Mouse (Mus musculus) heart, adult 18-20 months (tissue): ENCODE data around the gene Pax8. TPM values are rescaled to one million over a fixed set of nuclear protein-coding genes. Genes with fewer than 3 reads are reported as not detected.

Experiments
- DNase-seq, 2 experiments: peaks; one replicate each; pipeline ENCODE4 v3.0.0; 2021 to 2022; ENCODE audit warnings: mixed read lengths in 1 of 2
- long read RNA-seq, 2 experiments: library from polyadenylated mRNA; stranded (forward); transcript quantifications; one replicate each; pipeline ENCODE4 v2.0.0; 2021
- total RNA-seq, 2 experiments: library from RNA; stranded (reverse); gene quantifications; 2 replicates each; pipeline ENCODE4 v1.2.3; 2021

Gene Pax8
- not detected for total RNA-seq
- long read RNA-seq, experiment 1, result 0 reads
- long read RNA-seq, experiment 2, result 0 reads

DNA sequence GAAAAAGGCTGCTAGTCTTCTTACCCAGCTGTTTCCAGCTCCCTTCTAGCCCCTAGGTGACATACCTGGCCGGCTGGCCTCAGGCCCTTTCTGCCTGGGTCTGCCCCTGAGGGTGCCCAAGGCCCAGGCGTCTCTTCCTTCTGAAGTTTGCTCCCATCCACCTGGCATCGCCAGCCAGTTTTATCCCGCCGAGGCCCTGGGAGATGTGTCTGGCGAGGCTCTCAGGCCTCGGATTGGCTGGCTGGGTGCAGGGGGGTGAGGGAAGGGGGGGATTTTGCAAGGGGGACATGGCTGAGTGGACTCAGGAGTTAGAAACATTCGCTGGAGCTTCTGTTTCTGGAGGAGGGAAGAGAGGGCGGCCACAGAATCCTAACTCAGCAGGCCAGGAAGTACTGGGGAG, at the start of gene Pax8:
TSS of gene Pax8 (minus strand) at position 180 of the 400 bp plus-strand sequence.
- no peak for DNase-seq

DNA sequence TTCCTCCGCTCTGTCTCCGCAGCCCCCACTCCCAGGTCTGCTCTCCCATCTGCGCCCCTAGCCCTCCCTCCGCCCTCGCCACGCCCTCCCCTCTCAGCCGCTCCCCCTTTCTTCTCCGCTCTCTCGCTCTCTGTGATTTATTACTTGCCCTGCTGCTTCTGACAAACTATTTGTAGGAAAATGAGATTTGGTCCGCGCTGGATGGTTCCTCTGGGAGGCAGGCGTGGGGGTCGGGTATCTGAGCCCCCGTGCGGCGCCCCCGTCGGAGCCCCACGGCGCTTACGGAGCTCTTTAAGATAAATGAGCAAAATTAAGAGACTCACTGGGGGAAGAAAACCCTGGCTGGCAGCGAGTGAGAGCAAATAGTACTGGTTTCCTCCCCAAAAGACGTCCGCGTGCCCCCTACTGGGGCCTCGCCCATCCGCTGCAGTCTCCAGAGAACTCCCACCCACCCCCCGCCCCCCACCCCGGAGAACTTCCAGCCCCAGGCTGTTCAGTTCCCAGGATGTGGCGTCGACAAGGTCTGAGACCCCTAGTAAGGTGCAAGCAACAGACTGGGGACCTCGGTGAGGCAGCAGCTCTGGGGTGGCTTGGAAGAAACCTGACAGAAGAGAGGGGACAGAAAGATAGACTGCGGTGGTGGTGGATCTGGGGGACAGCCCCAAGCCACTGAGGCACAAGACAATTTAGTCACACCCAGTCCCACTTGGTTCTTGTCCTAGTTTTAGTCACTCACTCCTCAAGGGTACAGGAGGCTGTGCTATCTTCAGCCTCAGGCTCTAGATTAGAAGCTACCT, 46.2 kb upstream of the Pax8 start:
- DNase-seq, result peak in 1 of 2 experiments; percentile 2

DNA sequence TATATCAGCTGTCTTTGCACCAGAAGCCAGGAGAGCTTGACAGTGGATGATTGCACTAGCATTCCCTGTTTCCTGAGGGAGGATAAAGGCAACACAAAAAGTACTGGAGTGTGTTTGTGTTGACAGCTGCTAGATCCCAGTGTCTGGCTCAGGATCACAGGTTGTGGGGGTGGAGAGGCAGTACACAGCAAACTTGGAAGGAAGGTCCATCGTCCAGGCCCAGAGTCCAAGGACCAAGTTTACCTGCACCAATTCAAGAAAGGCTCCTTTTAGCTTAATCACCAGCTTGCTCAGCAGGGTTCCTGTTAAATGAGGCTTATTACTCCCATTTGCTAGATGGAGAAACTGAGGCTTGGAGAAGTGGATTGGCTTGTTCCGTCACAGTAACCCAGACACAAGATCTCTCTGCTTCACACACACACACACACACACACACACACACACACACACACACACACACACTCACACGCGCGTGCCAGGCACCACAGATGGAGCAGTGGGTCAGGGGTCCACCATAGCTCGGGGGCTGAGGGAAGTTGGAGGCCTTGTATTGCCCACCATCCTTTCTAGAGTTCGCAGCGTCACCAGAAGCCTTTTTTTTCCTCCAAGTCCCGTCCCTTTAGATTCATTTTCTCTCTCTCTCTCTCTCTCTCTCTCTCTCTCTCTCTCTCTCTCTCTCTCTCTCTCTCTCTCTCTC, 45.3 kb upstream of the Pax8 start:
- no peak for DNase-seq

DNA sequence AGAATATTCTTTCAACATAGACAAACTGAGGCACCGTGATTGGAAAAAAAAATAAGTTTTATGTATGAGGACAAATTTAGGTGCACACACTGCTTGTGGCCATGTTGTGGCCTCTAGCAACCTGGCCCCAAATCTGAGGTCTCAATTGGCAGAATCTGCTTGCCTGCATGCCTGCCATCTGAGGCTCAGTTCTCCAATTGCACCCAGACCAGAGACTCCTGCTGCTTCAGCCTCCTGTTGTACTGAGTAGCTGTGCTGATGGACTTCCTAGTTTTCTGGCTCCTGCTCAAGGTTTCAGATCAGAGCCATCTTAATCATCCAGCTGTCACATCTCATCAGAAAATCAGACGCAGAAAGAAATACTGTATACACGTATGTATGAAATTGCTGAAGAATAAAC, 41.5 kb upstream of the Pax8 start:
- DNase-seq, result no peak

DNA sequence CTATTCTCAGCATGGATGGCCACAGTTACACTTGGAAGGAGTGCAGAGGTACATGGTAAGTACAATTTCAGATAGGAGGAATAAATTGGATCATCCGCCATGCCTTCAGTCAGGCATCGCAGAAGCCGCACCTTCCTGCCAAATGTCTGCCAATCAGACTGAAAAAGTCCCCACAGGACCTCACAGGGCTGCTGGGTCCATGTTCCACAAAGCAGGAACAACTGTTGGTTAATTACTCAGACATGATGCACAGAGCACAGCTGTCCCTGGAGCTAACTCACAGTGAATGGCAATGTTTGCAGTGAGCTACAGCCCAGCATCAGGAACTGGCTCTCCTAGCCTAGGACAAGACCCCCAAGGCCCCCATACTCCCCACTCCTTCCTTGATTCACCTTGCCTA, 32.0 kb upstream of the Pax8 start:
- no peak for DNase-seq

DNA sequence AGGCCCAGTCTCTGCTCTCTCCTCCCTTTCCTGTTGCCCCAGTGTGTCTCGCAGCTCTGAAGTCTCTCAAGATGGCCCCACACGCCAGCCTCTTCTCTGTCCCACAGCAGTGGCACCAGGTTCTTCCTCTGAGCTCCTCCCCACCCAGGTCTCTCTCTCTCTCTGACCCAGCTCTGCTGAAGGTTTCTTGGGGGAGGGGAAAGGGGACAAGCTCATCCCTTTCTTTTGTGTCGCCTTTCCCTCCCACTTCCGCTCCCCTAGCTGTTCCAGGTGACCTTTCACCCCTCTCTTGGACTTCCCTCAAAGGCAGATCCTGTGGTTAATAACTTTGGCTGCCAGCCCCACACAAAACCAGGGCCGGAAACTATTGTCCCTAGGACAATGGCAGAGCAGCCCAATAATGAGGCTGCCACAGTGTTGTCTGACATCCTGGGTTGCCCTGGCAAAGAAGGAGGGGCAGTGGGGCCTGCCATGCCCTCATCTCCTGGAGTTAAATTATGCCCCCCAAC, 27.6 kb upstream of the Pax8 start:
- peak; percentile 43 to 64 for DNase-seq

DNA sequence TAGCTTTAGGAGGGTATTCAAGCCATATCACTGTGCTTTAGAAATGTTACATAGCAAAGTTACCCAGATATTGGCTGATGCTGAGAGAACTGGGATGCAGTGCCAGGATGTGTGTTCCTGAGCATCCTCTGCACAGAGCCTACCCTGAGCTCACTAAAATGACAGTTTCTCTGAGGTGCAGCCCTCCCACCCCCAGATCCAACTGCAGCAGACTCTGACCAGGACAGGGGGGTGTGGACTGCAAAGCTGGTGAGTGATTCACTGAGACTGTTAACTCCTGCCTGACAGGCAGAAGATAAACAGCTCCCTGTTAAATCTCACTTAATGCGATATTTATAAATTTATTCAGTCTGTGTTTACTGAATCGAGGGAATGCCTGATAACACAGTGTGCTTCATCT, 25.5 kb upstream of the Pax8 start:
- DNase-seq, result no peak

DNA sequence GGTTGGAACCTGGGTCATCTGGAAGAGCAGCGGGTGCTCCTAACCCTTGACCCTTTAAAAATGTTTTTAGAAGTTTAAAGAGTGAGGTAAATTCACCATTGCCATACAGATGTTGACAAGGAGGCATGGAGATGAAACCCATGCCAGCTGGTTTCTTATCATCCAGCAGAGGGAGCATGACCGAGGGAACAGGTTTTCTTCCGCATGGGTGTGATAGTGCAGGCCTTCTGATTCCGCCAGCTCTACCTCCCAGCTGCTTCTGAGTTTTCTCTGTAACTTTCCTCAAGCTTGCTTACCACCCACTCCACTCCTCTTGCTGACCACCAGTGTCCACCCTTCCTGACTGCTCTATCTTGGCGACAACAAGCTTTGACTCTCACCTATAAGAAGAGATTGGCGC, 15.2 kb upstream of the Pax8 start:
- DNase-seq, result peak in 1 of 2 experiments; percentile 5

DNA sequence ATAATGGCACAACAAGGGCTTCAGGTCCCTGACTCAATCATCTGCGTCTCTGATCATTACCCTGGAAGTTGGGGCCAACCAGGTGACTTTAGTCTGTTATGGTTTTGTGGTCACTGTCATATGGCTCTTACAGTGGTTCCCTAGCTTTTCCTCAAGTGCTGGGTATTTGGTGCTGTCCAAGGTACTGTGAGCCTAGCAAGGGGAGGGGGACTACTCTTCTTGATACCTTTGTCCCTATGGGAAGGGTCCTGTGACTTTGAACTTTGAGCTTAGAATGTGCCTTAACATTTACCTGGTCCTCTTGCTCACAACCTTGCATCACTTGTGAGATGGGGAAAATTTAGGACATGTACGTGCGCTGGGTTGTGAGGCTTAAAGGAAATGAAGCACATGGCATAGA, 13.3 kb upstream of the Pax8 start:
- DNase-seq, result no peak

DNA sequence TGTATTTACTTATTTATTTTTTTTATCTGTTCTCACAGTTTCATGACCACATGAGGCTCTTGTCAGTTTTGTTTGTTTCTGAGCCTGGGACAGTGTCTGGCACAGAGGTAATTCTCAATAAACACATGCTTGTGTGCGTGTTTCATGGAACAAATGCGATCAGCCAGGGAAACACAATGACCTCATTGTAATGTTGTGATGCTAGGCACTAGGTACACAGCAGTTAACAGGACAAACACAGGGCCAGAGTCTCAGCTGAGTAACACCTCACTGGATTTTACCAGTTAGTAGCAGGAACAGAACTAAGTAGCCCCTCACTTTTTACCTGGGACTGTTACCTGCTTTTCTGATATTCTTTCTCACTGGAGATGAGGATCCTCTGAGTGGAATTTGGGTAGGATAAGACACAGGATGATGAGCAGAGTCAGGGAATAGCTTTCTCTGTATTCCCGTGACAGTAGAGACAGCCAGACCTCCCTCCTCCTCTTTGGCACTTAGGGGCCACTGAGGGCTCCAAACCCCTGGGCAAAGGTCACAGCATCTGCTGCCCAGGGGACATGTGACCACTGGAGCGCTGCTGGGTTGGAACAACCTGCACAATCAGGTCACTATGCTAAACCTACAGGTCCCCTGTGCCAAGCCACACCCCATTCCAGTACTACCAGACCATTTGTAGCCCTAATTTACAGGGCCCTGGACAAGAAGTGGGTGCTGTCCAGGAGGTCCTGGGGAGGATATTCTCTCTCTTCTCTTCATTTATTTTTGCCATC, 11.8 kb upstream of the Pax8 start:
- DNase-seq, result no peak

DNA sequence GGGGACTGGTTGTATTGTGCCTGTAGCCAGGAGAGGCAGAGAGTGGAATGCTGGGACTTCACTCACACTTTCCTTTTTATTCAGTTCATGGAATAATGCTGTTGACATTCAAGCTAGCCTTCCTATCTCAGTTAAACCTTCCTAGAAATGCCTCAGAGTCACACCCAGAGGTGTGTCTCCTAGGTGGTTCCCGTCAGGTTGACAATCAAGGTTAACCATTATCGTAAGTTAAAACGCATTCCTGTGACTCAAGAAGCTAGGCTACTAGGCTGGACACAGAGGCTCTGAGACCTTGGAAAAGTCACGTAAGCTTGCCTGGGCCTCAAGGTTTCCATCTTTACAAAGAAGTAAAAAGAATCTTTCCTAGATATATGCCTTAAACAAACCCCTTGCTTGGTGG, 10.0 kb upstream of the Pax8 start:
- no peak for DNase-seq

DNA sequence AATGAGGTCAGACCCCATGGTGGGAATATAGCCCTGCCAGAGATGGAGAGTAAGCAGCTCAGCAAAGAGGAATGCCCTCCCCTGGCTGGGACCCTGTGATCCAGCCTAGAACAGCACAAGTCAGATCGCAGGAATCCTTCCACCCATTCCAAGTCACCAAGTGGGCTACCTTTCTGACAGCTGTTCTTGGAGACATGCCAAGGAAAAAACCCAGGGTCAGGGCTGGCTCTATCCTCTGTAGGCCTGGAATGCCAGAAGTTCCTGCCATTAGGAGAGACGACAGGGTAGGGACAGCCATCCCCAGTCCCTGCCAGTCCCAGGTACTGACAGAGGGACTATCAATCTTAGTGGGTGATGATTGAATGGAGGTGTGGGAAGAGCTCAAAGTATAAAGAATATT, 4.5 kb upstream of the Pax8 start:
- DNase-seq, result no peak

DNA sequence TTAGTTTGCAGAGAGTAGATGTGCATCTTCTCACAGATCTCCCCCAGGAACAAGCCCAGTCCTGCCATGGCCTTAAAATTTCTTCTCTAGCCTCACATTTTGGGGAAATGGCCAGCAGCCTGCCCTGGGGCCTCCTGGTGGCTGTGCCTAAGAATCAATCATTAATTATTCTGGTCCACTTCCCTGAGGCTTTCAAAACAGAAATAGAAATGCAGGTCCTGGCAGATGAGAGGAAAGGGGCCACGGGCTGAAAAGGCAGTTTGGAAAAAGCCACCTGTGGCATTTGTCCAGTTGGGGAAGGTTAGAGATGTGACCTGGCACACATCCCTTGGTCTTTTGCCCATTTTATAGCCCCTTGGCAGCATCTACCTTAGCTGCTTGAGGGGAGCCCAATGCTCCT, 3.8 kb upstream of the Pax8 start:
- no peak for DNase-seq

DNA sequence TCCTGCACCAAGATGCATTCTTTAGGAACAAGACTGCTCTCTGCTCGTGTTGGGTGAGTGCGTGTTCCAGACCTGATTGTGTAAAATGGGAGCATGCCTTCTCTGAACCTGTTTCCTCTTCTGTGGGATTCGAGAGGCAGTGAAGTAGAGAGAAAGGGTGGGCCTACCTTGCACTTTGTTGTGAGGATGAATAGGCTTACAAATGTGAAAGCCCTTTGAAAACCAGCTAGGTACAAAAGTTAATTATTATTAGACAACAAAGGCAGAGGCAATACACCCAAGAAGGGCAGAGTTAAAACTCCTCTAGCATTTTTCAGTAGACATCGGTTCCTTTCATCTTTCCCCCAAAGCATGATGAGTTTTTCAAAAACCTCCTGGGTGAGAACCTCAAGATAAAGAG, 3.2 kb upstream of the Pax8 start:
- DNase-seq, result no peak

DNA sequence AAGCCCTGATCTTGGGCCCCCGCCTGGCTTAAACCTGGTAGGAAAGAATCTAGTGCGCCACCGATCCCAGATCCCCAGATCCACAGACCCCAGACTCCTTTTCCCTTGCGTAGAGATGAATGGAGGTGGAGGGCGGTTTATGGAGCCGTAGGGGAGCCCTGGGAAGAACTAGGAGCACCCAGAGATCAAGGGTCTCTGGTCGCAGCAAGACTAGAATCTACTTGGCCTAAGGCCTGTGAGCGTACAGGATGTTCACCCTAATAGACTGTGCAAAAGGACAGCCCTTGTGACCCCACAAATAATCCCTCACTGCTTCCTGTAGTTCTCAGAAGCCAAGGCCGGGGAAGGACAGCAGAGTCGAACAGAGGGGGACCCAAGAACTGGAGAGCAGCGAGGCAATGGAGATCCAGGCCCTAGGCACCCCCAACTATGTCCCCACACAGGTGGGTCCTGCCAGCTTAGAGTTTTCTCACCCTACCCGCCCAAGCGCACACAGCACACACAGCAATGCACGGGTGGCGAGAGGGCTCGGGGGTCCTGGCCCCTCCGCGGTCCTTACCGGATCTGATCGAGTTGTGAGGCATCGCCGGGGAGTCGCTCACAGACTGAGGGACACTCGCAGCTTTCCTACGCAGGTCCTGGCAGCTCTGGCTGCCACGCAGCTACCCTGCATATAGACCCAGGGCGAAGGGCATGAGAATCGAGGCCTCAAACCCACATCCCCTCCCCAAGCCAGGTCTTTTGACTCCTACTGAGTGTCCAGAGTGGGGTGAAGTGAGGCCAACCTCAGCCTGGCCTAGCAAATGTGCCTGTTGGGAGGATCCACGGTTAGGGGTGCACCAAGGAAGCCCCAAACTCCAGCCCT, 653 bp downstream of the Pax8 start:
- DNase-seq, result no peak

DNA sequence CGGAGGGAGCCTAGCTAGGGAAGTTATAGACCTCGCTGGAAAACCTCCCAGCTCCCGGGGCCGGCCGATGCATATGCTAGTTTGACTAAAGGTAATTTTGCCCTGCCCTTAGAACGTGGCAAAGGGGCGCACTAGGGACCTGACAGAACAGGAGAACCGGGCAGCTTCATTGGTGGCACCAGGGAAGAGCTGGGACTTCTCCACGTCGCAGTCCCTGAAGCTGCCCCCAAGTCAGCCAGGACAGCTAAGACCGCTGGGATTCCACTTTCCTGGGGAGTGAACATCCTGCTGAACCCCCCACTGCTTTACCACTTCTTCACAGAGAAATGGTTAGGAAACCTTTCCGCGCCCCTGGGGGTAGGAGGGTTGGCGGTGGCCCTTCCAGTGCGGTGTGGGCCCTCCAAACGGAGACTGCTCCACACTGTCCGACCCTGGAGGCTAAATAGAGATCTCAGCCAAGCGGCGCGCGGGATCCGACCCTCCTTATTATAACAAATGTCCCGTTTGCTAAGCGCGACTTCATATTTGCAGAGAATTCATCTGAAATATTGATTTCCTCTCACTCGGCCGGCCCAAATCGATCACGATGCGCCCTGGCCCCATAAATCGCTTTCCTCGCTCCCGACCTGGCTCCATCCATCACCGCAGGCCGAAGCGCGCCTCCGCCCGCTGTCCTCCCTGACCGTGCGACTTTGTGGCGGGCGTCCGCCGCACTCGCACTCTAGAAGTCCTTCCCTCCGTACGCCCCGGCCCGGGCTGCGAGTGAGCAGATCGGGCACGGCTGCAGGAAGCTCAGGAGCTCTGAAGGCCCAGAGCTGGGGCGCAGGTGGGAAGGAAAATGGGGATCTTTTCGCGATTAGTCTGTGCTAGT, 1.5 kb downstream of the Pax8 start:
- DNase-seq, result no peak

DNA sequence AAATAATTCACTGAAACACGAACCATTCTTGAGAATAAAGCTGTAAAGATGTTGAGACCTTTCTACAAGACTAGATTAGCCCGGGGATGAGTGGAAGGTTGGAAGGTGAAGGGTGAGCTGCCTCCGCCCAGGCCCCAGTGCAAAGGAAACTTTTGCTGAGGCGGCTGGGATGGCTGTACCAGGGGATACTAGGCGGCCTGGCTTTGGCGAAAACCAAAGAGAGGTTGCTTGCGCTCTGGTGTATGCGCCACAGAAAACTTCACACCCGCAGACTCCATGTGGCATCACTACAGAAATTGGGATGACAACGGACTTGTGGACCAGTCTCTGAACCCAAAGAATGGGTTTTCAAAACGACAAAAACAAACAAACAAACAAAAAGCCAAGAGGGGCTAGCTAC, 2.7 kb downstream of the Pax8 start:
- DNase-seq, result no peak

DNA sequence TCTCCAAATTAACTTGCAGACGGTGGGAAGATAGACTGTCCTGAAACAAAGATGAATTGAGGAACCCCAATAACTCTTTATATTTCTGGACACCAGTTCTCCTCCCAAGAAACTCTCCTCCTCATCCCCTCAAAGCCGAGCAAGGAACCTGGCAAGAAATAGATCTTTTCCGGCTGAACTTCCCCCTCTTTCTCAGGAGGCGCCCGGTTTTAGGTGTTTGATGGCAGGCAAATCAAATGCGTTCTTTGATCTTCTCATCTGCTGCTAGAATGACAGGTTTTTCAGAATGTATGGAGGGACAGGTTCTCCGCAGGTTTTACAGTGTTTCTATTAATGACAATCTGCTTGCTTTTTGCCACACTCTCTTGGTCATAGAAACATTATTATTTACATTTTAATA, 3.3 kb downstream of the Pax8 start:
- no peak for DNase-seq

DNA sequence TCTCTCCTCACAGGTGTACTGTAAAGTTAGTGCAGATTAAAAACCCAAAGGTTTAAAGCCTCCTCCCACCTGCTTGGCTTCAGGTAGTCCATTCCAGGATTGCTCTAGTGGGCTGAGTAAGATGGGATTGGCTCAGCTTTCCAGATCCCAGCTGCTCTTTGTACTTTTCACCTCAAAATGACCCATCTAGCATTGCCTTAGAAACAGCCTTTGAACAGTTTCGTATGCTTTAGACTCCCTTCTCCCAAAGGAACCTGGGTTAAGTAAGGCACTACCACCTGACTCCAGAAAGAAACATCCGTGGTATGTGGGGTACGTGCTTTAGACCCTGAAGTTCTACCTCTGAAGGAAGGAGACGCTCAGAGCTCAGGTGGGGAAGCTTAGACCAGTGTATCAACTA, 6.3 kb downstream of the Pax8 start:
- no peak for DNase-seq

DNA sequence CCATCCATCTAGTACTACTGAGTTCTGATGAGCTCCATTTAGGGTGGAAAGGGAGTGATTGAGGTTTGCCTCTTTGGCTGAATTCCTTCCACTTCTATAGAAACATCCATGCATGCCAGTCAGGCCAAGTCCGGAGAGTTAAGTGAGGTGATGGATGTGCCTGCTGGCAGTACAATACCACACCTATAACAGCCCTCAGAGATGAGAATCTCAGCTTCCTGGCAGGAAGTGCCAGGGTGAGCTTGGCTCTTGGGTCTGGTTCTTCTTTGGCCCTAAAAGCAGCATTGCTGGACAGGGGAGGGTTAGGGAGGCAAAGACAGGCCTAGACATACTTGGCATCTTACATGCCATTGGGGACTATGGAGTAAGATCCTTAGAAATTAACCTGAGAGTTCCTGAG, 7.0 kb downstream of the Pax8 start:
- no peak for DNase-seq

DNA sequence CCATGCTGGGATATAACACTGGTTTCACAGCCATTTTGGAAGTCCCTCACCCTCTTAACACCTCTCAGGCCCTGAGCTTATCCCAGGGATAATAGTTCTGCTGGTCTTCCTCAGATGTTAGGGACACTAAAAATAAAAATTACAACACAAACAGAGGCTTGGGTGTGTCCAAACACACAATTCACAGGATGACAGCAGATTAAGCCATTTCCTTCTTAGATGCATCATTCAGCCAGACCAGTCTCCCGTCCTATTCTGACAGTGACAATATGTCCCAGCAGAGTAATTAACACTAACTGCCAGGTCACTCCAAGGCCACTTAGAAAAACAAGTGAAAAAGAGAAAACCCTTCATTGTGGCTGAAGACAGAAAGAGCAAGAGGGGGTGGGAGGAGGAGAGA, 8.2 kb downstream of the Pax8 start:
- peak in 1 of 2 experiments; percentile 5 for DNase-seq
